Mouse (Mus musculus): ENCODE results near the gene Cyth1. TPM values are rescaled to one million over a fixed set of nuclear protein-coding genes. Genes with fewer than 3 reads are reported as not detected.

Gene Cyth1
- polyA plus RNA-seq, 1 experiment from 2014 or later = 19.5 TPM

DNA sequence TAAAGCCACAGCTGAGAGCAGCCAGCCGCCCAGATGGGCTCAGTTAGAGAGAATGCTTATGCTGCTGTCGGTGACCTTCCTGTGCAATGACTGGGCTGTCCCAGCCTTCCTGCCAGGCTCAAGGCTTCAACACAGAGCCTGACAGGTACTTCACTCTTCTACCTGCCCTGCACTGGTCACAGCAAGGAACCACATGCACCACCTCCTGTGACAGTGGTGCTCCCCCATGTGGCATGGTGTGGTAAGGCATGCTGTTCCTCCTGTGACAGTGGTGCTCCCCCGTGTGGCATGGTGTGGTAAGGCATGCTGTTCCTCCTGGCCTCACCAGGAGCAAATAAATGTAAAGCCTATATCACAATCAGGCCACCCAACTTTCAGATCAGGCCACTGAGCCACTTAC lies 145.6 kb downstream of the Cyth1 start:
- Histone ChIP-seq H3K4me3 (replicated peaks) (no peak overlapping the region), H3K27me3 (no peaks in the 10 kb centered on the region), H3K36me3 (no peaks in the 10 kb centered on the region), H3K9ac (no peak overlapping the region), H3K4me1 (0 out of 2 replicates have a peak, but pooled peaks cover 12% of the 10 kb centered on the region), H3K4me2 (replicated peaks) (no peak overlapping the region), H3K9me3 (replicated peaks) (no peaks in the 10 kb centered on the region), H3K27ac (replicated peaks) (no peak overlapping the region)
- 62% methylated on average over 3 of the region's 3 CpGs for WGBS
- no peak for ATAC-seq (ENCODE audit: insufficient number of reproducible peaks, low FRiP score, low TSS enrichment, low read depth)

DNA sequence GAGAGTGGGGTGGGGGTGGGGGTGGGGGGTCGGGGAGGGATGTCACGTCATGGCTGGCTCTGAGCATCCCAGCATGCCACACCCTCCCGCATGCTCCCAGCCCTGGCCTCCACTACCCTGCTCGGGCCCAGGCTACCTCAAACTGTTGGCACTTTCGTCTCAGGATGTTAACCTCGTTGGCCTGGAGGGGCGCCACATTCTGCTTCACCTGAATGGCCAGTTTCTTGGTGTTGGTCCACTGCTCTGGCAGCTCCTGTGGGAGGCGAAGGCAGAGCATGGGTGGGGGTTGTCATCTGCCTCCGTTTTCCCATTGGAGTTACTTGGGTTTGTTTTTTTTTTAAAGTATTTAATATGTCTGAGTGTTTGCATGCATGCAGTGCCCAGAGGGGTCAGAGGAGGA lies 147.3 kb downstream of the Cyth1 start:
- Histone ChIP-seq H3K27ac (replicated peaks) (no peak overlapping the region), H3K4me1 (0 out of 2 replicates have a peak, but pooled peaks cover 12% of the 10 kb centered on the region)
- WGBS = 48% methylated on average over 9 of the region's 9 CpGs

DNA sequence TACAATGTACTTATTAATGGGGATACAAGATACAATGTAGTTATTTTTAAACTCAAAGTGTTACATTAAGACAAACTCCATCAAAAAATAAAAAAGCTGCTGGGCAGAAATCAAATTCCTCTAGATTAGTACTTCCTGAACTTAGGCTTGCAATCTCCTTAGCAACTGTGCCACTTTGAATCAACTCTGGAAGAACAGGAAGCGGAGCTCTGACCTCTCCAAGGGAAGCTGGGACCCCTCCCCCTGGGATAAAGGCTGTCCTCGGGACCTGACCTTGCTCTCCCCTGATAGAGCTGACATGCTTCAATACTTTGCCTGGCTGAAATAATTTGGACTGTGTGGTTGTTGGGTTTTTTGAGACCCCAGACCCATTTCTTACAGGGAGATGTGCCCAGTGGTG lies 151.7 kb downstream of the Cyth1 start:
- no peak for ATAC-seq (ENCODE audit: insufficient number of reproducible peaks, low FRiP score, low TSS enrichment, low read depth)

More for the DNA sequence above, 147.3 kb downstream of the Cyth1 start:
- no peak overlapping the region for H3K9ac ChIP-seq
- no peak overlapping the region for H3K4me2 ChIP-seq (replicated peaks)
- no peaks in the 10 kb centered on the region for H3K27me3 ChIP-seq
- no peak overlapping the region for H3K4me3 ChIP-seq (replicated peaks)
- ATAC-seq (ENCODE audit: insufficient number of reproducible peaks, low FRiP score, low TSS enrichment, low read depth) = no peak
- no peaks in the 10 kb centered on the region for H3K36me3 ChIP-seq
- no peaks in the 10 kb centered on the region for H3K9me3 ChIP-seq (replicated peaks)

DNA sequence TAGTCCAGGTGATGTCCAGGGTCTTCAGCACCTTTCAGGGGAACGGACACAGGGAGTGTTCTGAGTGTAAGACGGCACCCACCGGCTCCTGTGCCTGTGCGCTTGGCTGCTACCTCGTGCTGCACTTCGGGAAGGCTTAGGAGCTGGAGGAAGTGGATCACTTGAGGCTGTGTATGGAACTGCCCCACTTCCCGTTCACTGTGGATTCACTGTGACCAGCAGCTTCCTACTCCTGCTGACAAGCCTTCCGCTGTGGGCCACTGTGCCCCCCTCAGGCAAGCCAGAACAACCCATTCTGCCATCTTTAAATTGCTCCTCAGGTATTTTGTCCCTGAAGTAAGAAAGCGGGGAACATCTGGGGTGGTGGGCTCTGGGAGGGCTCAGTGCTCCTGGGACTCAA lies 153.4 kb downstream of the Cyth1 start:
- no peak overlapping the region for H3K4me2 ChIP-seq (replicated peaks)
- no peaks in the 10 kb centered on the region for H3K27me3 ChIP-seq
- 85% methylated on average over 9 of the region's 9 CpGs for WGBS
- no peak overlapping the region for H3K27ac ChIP-seq (replicated peaks)
- no peaks in the 10 kb centered on the region for H3K4me1 ChIP-seq
- H3K4me3 ChIP-seq (replicated peaks) = no peak overlapping the region
- H3K9ac ChIP-seq = no peak overlapping the region
- 0 out of 2 replicates have a peak, but pooled peaks cover 4% of the 10 kb centered on the region for H3K9me3 ChIP-seq (replicated peaks)
- no peak for ATAC-seq (ENCODE audit: insufficient number of reproducible peaks, low FRiP score, low TSS enrichment, low read depth)
- no peaks in the 10 kb centered on the region for H3K36me3 ChIP-seq

More for the DNA sequence above, 151.7 kb downstream of the Cyth1 start:
- no peaks in the 10 kb centered on the region for H3K9me3 ChIP-seq (replicated peaks)
- H3K27me3 ChIP-seq = no peaks in the 10 kb centered on the region
- no peak overlapping the region for H3K9ac ChIP-seq
- H3K4me3 ChIP-seq (replicated peaks) = no peak overlapping the region
- 38% methylated on average over 2 of the region's 2 CpGs for WGBS
- H3K36me3 ChIP-seq = no peaks in the 10 kb centered on the region
- no peak overlapping the region for H3K27ac ChIP-seq (replicated peaks)
- H3K4me2 ChIP-seq (replicated peaks) = no peak overlapping the region
- 0 out of 2 replicates have a peak, but pooled peaks cover 6% of the 10 kb centered on the region for H3K4me1 ChIP-seq

DNA sequence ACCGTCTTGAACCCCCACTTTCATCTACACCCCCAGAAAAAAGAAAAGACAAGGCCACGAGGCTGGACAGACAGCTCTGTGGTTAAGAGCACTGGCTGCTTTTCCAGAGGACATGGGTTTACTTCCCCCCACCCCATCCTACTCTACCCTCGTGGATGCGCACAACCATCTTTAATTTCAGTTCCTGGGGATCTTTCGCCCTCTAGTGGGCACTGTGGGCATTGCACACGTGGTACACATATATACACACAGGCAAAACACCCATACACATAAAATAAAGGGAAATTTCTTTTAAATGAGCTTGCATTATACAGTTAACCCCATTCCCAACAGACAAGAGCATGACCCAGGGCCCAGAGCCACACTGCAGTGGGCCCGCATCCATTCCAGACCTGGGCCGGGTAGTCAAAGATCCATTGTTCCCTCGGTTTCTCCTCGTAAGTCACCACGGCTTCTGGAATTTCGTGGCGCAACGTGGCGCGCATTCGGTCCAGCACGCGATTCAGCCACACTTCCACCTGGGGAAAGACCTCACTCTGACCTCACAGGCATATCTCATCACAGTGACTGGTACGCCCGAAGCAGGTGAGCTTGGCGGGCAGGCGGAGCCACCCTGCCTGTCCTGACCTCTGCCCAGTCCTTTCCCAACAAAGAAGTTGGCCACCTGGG lies 157.3 kb downstream of the Cyth1 start:
- Histone ChIP-seq H3K4me1 (no peaks in the 10 kb centered on the region), H3K9me3 (replicated peaks) (0 out of 2 replicates have a peak, but pooled peaks cover 4% of the 10 kb centered on the region), H3K4me3 (replicated peaks) (no peak overlapping the region), H3K4me2 (replicated peaks) (no peak overlapping the region), H3K27ac (replicated peaks) (no peak overlapping the region), H3K27me3 (no peaks in the 10 kb centered on the region), H3K9ac (no peak overlapping the region), H3K36me3 (no peaks in the 10 kb centered on the region)
- no peak for ATAC-seq (ENCODE audit: insufficient number of reproducible peaks, low FRiP score, low TSS enrichment, low read depth)
- WGBS = 86% methylated on average over 23 of the region's 23 CpGs

DNA sequence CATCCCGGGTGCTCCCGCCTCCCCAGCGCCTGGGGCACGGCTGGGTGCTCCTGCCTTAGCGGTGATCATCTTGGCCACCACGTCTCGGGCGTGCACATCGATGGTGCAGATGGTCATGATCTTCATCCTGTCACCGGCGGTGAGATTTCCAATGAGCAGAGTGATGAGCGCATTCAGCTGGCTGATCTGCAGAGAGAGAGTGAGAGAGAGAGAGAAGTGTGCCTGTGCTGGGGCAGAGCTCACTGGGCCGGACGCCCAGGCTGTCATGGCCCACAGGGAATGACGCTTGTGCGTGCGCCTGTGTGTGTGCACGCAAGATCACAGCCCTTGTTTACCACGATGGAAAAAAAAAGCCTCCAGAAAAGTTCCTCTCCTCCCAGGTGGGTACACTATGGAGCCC lies 159.5 kb downstream of the Cyth1 start:
- Histone ChIP-seq H3K36me3 (no peaks in the 10 kb centered on the region), H3K27me3 (no peaks in the 10 kb centered on the region), H3K9ac (no peak overlapping the region), H3K4me1 (0 out of 2 replicates have a peak, but pooled peaks cover 5% of the 10 kb centered on the region), H3K4me2 (replicated peaks) (no peak overlapping the region), H3K4me3 (replicated peaks) (no peak overlapping the region), H3K9me3 (replicated peaks) (0 out of 2 replicates have a peak, but pooled peaks cover 4% of the 10 kb centered on the region), H3K27ac (replicated peaks) (no peak overlapping the region)
- ATAC-seq (ENCODE audit: insufficient number of reproducible peaks, low FRiP score, low TSS enrichment, low read depth) = no peak
- WGBS = 66% methylated on average over 19 of the region's 19 CpGs

DNA sequence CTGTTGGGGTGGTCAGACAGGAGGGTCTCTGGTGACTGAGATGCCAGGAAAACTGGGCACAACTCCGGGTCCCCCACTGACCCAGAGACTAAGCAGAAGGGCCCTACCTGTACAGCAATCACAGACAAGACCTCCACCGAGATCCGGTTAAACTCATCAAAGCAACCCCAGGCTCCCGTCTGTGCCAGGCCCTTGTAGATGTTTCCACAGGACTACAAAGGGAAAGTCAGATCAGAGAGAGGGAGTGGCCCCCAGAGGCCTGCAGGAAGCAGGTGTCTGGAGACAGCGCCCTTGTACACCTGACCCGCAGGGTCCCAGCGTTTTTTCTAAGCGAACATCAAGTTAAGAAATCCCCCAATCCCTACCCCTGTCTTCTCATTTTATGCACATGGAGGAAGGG lies 162.4 kb downstream of the Cyth1 start:
- Histone ChIP-seq H3K4me1 (0 out of 2 replicates have a peak, but pooled peaks cover 5% of the 10 kb centered on the region), H3K27ac (replicated peaks) (no peak overlapping the region), H3K9ac (no peak overlapping the region), H3K27me3 (no peaks in the 10 kb centered on the region), H3K9me3 (replicated peaks) (0 out of 2 replicates have a peak, but pooled peaks cover 4% of the 10 kb centered on the region), H3K36me3 (no peaks in the 10 kb centered on the region), H3K4me3 (replicated peaks) (no peak overlapping the region), H3K4me2 (replicated peaks) (no peak overlapping the region)
- WGBS = 56% methylated on average over 8 of the region's 8 CpGs
- no peak for ATAC-seq (ENCODE audit: insufficient number of reproducible peaks, low FRiP score, low TSS enrichment, low read depth)

DNA sequence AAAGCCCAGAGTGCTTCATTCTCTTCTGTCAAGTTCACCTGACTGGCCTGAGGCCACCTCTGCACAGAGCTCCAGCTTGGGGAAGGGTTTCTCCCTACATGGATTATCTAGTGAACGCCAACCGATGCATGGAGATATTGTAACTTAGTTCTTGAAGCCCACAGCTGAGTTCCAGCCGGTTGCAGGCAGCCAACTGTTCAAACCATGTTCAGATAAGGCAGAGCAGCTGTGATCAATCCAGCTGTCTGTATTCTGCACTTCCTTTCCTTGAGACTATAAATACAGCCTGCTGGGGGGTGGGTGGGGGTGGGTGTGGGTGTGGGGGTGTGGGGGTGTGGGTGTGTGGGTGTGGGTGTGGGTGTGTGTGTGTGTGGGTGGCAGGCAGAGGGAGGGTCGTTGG lies 163.2 kb downstream of the Cyth1 start:
- ATAC-seq (ENCODE audit: insufficient number of reproducible peaks, low FRiP score, low TSS enrichment, low read depth) = no peak
- H3K9ac ChIP-seq = no peak overlapping the region
- no peaks in the 10 kb centered on the region for H3K36me3 ChIP-seq
- no peaks in the 10 kb centered on the region for H3K27me3 ChIP-seq
- no peak overlapping the region for H3K4me2 ChIP-seq (replicated peaks)
- H3K9me3 ChIP-seq (replicated peaks) = 0 out of 2 replicates have a peak, but pooled peaks cover 1% of the 10 kb centered on the region
- 50% methylated on average over 4 of the region's 4 CpGs for WGBS
- 0 out of 2 replicates have a peak overlapping the region, but pooled peaks have one; percentile 28 for H3K27ac ChIP-seq (replicated peaks)
- 0 out of 2 replicates have a peak, but pooled peaks cover 5% of the 10 kb centered on the region for H3K4me1 ChIP-seq
- H3K4me3 ChIP-seq (replicated peaks) = no peak overlapping the region

DNA sequence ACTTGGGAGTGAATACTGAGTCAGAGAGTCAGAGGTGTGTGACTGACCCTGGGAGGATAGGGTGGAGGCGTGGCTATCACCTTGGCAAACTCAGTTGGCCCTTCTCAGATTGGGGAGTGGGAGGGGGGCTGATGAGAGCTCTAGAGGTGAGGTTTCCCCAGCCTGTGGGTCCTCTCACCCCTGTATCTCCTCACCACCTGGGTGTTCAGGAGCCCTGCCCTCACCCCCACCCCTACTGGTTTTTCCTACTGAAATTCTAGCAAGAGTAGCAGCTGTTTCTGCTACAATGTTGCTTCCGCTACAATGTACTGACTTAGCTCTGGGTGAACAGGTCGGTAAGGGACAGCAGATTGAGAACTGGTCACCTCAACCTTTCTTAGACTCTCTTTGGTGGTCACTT lies 164.1 kb downstream of the Cyth1 start:
- Histone ChIP-seq H3K27ac (replicated peaks) (no peak overlapping the region), H3K36me3 (no peaks in the 10 kb centered on the region), H3K9ac (no peak overlapping the region), H3K4me2 (replicated peaks) (no peak overlapping the region), H3K27me3 (no peaks in the 10 kb centered on the region), H3K4me1 (0 out of 2 replicates have a peak, but pooled peaks cover 5% of the 10 kb centered on the region), H3K4me3 (replicated peaks) (no peak overlapping the region), H3K9me3 (replicated peaks) (no peaks in the 10 kb centered on the region)
- ATAC-seq (ENCODE audit: insufficient number of reproducible peaks, low FRiP score, low TSS enrichment, low read depth) = no peak
- 74% methylated on average over 3 of the region's 3 CpGs for WGBS

DNA sequence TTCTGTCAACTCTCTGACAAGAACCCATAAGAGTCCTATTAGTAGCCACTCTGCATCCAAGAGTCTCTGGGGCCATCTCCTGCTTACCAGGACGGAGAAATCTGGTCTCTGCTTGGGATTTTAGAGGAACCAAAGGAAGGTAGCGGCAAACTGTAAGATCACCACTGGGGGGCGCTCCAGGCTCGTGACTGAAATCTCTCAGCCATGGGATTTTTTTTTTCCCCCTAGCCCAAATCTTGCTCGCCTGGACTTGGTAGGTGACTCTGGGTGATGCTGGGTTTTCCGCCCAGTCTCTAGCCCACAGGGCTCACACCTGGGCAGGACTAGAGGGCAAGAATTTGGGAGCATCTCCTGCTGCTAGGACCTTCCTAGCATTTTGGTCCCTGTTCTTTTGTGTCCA lies 164.6 kb downstream of the Cyth1 start:
- 0 out of 2 replicates have a peak, but pooled peaks cover 5% of the 10 kb centered on the region for H3K4me1 ChIP-seq
- H3K36me3 ChIP-seq = no peaks in the 10 kb centered on the region
- no peak overlapping the region for H3K4me2 ChIP-seq (replicated peaks)
- WGBS = 8% methylated on average over 6 of the region's 6 CpGs
- no peaks in the 10 kb centered on the region for H3K9me3 ChIP-seq (replicated peaks)
- H3K9ac ChIP-seq = no peak overlapping the region
- H3K27ac ChIP-seq (replicated peaks) = no peak overlapping the region
- H3K27me3 ChIP-seq = no peaks in the 10 kb centered on the region
- H3K4me3 ChIP-seq (replicated peaks) = no peak overlapping the region
- ATAC-seq (ENCODE audit: insufficient number of reproducible peaks, low FRiP score, low TSS enrichment, low read depth) = no peak

DNA sequence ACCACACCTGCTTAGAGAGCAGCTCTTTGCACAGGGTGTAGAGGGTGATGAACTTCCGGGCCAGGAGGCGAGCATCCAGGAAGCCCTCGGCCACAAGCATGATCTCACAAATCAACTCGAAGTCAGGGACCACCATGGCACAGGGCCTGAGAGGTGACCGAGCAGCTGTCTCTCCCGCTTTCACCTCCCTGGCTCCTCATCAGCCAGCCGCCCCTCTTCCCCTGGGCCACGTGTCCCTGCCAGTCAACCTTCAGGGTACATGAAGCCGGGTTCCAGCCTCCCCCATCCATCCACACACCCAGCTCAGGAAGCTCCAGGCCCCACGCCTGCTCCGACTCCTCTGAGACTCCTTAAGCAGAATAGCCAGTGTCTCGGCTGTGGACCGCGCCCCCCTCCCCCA lies 166.1 kb downstream of the Cyth1 start:
- H3K9ac ChIP-seq = no peak overlapping the region
- no peaks in the 10 kb centered on the region for H3K36me3 ChIP-seq
- H3K9me3 ChIP-seq (replicated peaks) = no peaks in the 10 kb centered on the region
- ATAC-seq (ENCODE audit: insufficient number of reproducible peaks, low FRiP score, low TSS enrichment, low read depth) = no peak
- no peak overlapping the region for H3K4me2 ChIP-seq (replicated peaks)
- H3K27me3 ChIP-seq = no peaks in the 10 kb centered on the region
- WGBS = 84% methylated on average over 14 of the region's 14 CpGs
- 0 out of 2 replicates have a peak, but pooled peaks cover 5% of the 10 kb centered on the region for H3K4me1 ChIP-seq
- no peak overlapping the region for H3K27ac ChIP-seq (replicated peaks)
- no peak overlapping the region for H3K4me3 ChIP-seq (replicated peaks)
